Mouse (Mus musculus): ENCODE results near the gene Mblac2. TPM values are rescaled to one million over a fixed set of nuclear protein-coding genes. Genes with fewer than 3 reads are reported as not detected.
A peak's percentile ranks its signal among the peaks of the same experiment; 100 is the strongest.

Gene Mblac2
- polyA plus RNA-seq, 1 experiment: not detected

DNA sequence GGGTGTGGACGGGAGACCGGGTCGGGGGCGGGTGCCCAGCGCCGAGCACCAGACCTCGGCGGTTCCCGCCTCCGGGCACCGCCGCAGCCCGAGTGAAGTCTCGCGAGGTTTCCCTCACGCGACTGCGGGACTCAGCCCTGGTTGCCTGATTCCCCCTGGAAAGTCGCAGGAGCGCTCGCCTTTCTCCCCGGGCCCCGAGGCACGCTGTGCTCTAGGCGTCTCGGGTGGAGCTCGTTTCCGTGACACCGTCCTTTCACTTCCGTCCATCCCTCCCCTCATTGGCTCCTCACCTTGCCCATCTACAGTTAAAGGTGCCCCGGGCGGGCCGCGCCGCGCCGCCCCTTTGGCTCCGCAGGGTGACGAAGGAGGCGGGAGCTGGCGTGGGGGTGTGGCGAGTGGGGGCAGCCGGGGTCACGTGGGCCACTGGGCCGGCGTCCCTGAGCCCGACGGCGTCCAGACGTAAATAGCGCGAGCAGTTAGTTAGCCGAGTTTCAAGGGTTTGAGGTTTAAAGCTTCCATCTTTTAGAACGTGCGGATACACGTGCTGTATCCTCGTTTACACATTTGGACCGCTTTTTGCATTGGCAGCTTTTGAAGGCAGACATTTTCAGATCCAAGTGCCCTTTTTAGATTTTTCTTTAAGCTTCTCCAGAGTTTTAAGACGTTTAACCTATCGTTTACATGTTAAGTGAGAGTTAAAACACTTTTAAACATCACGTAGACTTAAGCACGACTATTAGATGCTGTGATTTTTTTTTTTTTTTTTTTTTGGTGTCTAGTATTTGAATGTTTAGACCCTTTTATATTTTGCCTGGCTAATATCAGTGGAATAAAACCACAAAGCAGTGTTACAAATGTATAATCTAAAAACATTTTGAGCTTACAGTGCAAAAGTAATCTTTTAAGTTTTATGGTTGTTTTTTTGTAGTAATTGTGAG, 72.5 kb downstream of the Mblac2 start:
- Histone ChIP-seq H3K36me3 (ENCODE audit: control insufficient read depth) (peaks cover 37% of the 10 kb centered on the region), H3K9me3 (ENCODE audit: control insufficient read depth, low read length) (no peaks in the 10 kb centered on the region), H3K4me3 (replicated peaks) (peak overlapping the region; percentile 78), H3K4me1 (ENCODE audit: control insufficient read depth) (peaks cover 25% of the 10 kb centered on the region), H3K27me3 (ENCODE audit: control insufficient read depth) (no peaks in the 10 kb centered on the region)
- TF ChIP-seq GATA1 (IDR thresholded peaks at IDR 0.05; ENCODE audit: low read length) (no peak), TAL1 (IDR thresholded peaks at IDR 0.05; ENCODE audit: low read length) (no peak)

GRCm38 (mm10) chr13:81785766-81786480, 74.8 kb downstream of the Mblac2 start:
- Histone ChIP-seq H3K4me1 (ENCODE audit: control insufficient read depth) (peaks cover 25% of the 10 kb centered on the region), H3K36me3 (ENCODE audit: control insufficient read depth) (peaks cover 50% of the 10 kb centered on the region), H3K9me3 (ENCODE audit: control insufficient read depth, low read length) (no peaks in the 10 kb centered on the region), H3K4me3 (replicated peaks) (no peak overlapping the region), H3K27me3 (ENCODE audit: control insufficient read depth) (no peaks in the 10 kb centered on the region)
- no peak for TF ChIP-seq GATA1 (IDR thresholded peaks at IDR 0.05; ENCODE audit: low read length)
- TF ChIP-seq TAL1 (IDR thresholded peaks at IDR 0.05; ENCODE audit: low read length): no peak

GRCm38 (mm10) chr13:81790160-81790559, 79.0 kb downstream of the Mblac2 start:
- no peaks in the 10 kb centered on the region for H3K9me3 ChIP-seq (ENCODE audit: control insufficient read depth, low read length)
- H3K27me3 ChIP-seq (ENCODE audit: control insufficient read depth): no peaks in the 10 kb centered on the region
- TF ChIP-seq TAL1 (IDR thresholded peaks at IDR 0.05; ENCODE audit: low read length): no peak
- peaks cover 7% of the 10 kb centered on the region for H3K4me1 ChIP-seq (ENCODE audit: control insufficient read depth)
- no peak overlapping the region for H3K4me3 ChIP-seq (replicated peaks)
- peaks cover 73% of the 10 kb centered on the region for H3K36me3 ChIP-seq (ENCODE audit: control insufficient read depth)

DNA sequence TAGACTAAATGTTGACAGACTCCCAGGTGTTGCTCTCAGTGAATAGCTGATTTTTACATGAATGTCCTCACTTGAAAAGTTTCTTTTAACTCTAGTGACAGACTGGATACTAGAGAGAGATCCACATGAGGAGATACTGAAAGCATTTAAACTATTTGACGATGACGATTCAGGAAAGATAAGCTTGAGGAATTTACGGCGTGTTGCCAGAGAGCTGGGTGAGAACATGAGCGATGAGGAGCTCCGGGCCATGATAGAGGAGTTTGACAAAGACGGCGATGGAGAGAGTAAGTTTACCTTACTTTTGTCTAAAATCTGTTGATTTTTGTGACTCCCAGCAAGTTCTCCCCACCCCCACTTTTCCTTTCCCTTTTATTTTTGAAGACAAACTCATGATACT, 80.7 kb downstream of the Mblac2 start:
- no peaks in the 10 kb centered on the region for H3K27me3 ChIP-seq (ENCODE audit: control insufficient read depth)
- no peaks in the 10 kb centered on the region for H3K9me3 ChIP-seq (ENCODE audit: control insufficient read depth, low read length)
- H3K4me3 ChIP-seq (replicated peaks): no peak overlapping the region
- peaks cover 2% of the 10 kb centered on the region for H3K4me1 ChIP-seq (ENCODE audit: control insufficient read depth)
- TF ChIP-seq TAL1 (IDR thresholded peaks at IDR 0.05; ENCODE audit: low read length) (no peak), GATA1 (IDR thresholded peaks at IDR 0.05; ENCODE audit: low read length) (no peak)
- H3K36me3 ChIP-seq (ENCODE audit: control insufficient read depth): peaks cover 61% of the 10 kb centered on the region

DNA sequence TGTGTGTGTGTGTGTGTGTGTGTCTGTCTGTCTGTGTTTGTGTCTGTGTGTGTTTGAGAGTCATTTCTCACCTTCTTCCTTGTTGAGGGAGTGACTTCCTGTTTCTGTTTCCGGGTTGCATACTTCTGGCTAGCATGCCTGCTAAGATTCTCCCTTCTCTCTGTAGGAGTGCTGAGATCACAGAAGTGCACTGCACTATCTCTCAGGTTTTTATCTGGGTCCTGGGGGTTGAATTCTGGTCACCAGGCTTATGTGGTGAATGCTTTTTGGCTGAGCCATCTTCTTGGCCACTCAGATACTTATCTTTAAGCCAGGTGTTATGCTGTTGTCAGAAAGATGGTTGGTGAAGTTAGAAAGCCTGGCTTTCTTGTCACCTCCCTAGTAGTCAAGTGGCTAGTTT, 82.7 kb downstream of the Mblac2 start:
- Histone ChIP-seq H3K27me3 (ENCODE audit: control insufficient read depth) (no peaks in the 10 kb centered on the region), H3K4me1 (ENCODE audit: control insufficient read depth) (peaks cover 2% of the 10 kb centered on the region), H3K4me3 (replicated peaks) (no peak overlapping the region), H3K36me3 (ENCODE audit: control insufficient read depth) (peaks cover 45% of the 10 kb centered on the region), H3K9me3 (ENCODE audit: control insufficient read depth, low read length) (no peaks in the 10 kb centered on the region)
- TF ChIP-seq TAL1 (IDR thresholded peaks at IDR 0.05; ENCODE audit: low read length) (no peak), GATA1 (IDR thresholded peaks at IDR 0.05; ENCODE audit: low read length) (no peak)

- H3K9me3 ChIP-seq (ENCODE audit: control insufficient read depth, low read length): no peaks in the 10 kb centered on the region
- no peaks in the 10 kb centered on the region; the same call in 1 of the 2 replicates for H3K4me1 ChIP-seq (ENCODE audit: control insufficient read depth)
- no peak overlapping the region for H3K4me3 ChIP-seq (replicated peaks)
- H3K27me3 ChIP-seq (ENCODE audit: control insufficient read depth): no peaks in the 10 kb centered on the region
- TF ChIP-seq GATA1 (IDR thresholded peaks at IDR 0.05; ENCODE audit: low read length) (no peak), TAL1 (IDR thresholded peaks at IDR 0.05; ENCODE audit: low read length) (no peak)
- peaks cover 7% of the 10 kb centered on the region for H3K36me3 ChIP-seq (ENCODE audit: control insufficient read depth)
Measured at GRCm38 (mm10) chr13:81801121-81801520, 90.0 kb downstream of the Mblac2 start.

Other genes starting within 250 kb of the Mblac2 start
- gene Adgrv1, start 78.2 kb upstream of the Mblac2 start, polyA plus RNA-seq (2012): under 0.01 TPM in 1 of 2 replicates, not detected in the other
- gene Lysmd3, start 53.7 kb upstream of the Mblac2 start, polyA plus RNA-seq (2012): 0.17 and 0.46 TPM in 2 replicates
- 0.05 and 0.09 TPM in 2 replicates for gene Polr3g, start 328 bp upstream of the Mblac2 start, polyA plus RNA-seq (2012)
- 0.50 and 1.0 TPM in 2 replicates for gene Cetn3, start 71.7 kb downstream of the Mblac2 start, polyA plus RNA-seq (2012)

Data from erythroblast, embryonic 14.5 days (primary cell).